Mouse (Mus musculus): ENCODE data around the gene Gm8926.
"Not testable (repeated sequence)": the region's sequence is repeated elsewhere in the genome, so short reads cannot be mapped to it uniquely, and the experiment has no call there.

Gm8926 gene

DNA sequence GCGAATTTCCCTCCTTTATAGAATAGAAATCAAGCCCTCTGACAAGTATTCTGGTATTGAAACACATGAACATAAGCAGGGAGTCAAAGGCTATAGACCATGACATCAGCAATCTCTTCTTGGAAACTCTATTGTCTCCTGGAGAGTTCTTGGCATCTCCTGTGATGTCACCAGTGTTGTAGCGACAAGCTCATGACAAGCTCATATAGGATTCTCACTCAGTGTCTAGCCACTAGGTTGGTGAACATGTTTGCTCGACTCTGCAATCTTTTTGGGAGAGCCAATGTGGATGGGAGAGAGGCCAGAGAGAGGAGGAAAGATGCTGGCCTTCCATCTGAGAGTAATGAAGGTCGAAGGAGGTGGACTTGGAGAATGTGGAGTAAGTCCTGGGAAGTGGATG, at the start of gene Gm8926:
TSS of gene Gm8926 (plus strand) at position 301 of the 400 bp plus-strand sequence.
- DNase-seq (ENCODE audit: low spot score in 2 of 2), result not testable (repeated sequence)
